Mouse (Mus musculus) heart, adult 18-20 months (tissue): ENCODE data around the gene Olfr521. TPM values are rescaled to one million over a fixed set of nuclear protein-coding genes. Genes with fewer than 3 reads are reported as not detected.

Experiments
- DNase-seq, 2 experiments: peaks; one replicate each; pipeline ENCODE4 v3.0.0; 2021 to 2022; ENCODE audit warnings: mixed read lengths in 1 of 2
- total RNA-seq, 2 experiments: library from RNA; stranded (reverse); gene quantifications; 2 replicates each; pipeline ENCODE4 v1.2.3; 2021

The Olfr521 gene
- total RNA-seq, 2 experiments from 2014 or later = not detected

DNA sequence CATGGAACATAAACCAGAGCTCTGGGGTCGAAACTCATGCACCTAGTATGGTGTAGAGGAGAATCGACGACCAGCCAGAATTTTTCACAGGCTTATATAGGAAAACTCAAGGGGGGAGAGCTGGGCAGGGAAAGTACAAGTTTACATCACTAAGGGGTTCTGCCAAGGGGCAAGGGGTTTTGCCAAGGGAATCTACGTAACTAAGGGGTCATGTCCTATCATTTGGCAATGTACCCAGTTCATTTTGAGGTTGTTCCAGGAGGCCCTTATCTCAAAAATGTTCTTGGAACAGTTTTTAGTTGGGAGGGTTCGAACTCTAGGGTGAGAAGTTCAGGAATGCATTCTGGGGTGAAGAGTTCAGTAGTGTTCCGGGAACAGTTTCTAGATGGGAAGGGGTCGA lies 43.7 kb downstream of the Olfr521 start:
- peak; percentile 50 to 51 for DNase-seq

GRCm38 (mm10) chr7:99810814-99811213 lies 47.5 kb downstream of the Olfr521 start:
- DNase-seq = no peak

DNA sequence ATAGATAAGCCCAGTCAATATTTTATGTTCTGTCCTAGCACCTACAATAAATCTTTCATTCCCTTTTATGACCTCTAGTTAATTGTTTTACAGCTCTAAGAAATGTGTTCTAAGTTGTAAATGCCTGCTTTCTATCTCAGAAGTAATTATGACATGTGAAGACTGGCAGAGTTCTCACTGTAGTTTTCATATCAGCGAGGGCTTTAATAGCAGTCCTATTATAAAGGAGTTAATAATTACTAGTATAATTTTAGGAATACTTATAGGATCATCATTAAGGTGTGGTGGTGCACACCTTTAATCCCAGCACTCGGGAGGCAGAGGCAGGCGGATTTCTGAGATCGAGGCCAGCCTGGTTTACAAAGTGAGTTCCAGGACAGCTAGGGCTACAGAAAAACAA lies 48.4 kb downstream of the Olfr521 start:
- no peak for DNase-seq

DNA sequence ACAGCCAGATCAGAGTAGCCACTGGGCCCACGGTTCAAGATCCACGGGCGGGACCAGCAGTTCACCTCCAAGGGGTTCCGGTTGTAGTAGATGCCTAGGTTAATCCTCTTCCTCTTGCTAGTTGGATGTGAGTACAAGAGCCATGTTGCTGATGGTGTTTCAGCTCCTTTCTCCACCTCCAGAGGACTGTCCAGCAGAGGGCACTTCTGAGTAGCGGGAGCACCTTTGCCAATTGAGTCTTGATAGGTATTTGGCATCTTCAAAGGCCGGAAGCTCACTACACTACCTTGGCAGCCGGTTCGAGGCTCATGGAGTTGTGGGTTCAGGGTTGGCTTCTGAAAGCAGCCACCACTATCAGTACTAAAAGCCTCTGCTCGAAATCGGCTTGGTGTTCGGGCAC lies 50.1 kb downstream of the Olfr521 start:
- peak in 1 of 2 experiments; percentile 70 for DNase-seq

DNA sequence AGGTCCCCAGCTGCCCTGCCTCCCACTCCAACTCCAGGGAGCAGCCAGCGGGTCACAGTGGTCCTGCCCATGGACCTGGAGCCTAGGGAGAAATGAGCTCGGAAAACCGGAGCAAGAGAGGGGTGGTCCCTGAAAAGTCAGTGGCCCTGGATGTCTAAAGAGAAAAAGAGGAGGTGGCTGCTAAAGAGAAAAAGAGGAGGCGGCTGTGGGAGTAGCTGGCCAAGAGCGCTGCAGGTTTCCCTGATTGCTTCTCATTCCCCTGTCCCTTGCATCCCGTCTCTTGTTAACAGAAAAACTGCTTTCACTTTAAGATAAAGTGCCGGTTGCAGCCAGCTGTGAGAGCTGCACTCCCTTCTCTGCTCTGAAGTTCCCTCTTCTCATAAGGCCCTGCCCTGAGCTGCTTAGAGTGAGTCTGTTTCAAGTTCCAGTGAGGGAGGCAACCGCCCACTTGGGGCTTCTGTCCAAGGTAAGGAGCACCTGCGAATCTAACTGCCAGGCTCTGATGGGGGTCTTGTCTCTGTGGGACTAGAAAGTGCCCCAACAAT lies 54.9 kb downstream of the Olfr521 start:
- DNase-seq = peak; percentile 43

Other genes with a start within 250 kb of the Olfr521 start
- 10 to 100 TPM; 23.3 to 23.7 TPM for gene Arrb1, start 228.0 kb upstream of the Olfr521 start, total RNA-seq
- 1 to 10 TPM; 2.3 to 3.2 TPM for gene Tpbgl, start 136.4 kb upstream of the Olfr521 start, total RNA-seq
- 1 to 10 TPM; 9.2 to 9.7 TPM for gene Slco2b1, start 52.2 kb upstream of the Olfr521 start, total RNA-seq
- gene Olfr520, start 33.2 kb upstream of the Olfr521 start, total RNA-seq = not detected
- 1 to 10 TPM; 3.6 to 3.7 TPM for gene Neu3, start 64.9 kb downstream of the Olfr521 start, total RNA-seq
- gene Xrra1, start 95.6 kb downstream of the Olfr521 start, total RNA-seq = under 1 TPM in 1 of 2 experiments, not detected in 1; 0.23 TPM
- gene Spcs2, start 100.0 kb downstream of the Olfr521 start, total RNA-seq = 10 to 100 TPM; 62.7 to 65.6 TPM
- gene Rnf169, start 216.9 kb downstream of the Olfr521 start, total RNA-seq = 10 to 100 TPM; 10.6 to 11.3 TPM
- not detected for gene Chrdl2, start 242.7 kb downstream of the Olfr521 start, total RNA-seq